Mouse (Mus musculus) lung, embryonic 15.5 days (tissue): ENCODE results near the gene D430041D05Rik. TPM values are rescaled to one million over a fixed set of nuclear protein-coding genes. Genes with fewer than 3 reads are reported as not detected.
A peak's percentile ranks its signal among the peaks of the same experiment; 100 is the strongest.

Experiments used
- ATAC-seq: fragments of 200-750 bp; cut with Nextera tagmentation; 2 replicates; pipeline ENCODE4 v1.8.0; 2017; ENCODE audit warnings: moderate number of reproducible peaks, borderline replicate concordance; ENCODE audit not compliant: low FRiP score, low TSS enrichment; ENCODE audit errors: extremely low read depth
- H3K27ac ChIP-seq: fragments of 300-500 bp; sonication (generic); 2 replicates; pipeline ENCODE4 v1.5.1; 2015; ENCODE audit warnings: moderate library complexity, mild to moderate bottlenecking, inconsistent platforms
- H3K27me3 ChIP-seq: fragments of 300-500 bp; sonication (generic); 2 replicates; pipeline ENCODE4 v1.6.1; 2015; ENCODE audit warnings: inconsistent platforms
- H3K36me3 ChIP-seq: fragments of 300-500 bp; sonication (generic); 2 replicates; pipeline ENCODE4 v1.6.1; 2015; ENCODE audit warnings: inconsistent platforms
- H3K4me1 ChIP-seq: fragments of 300-500 bp; sonication (generic); 2 replicates; pipeline ENCODE4 v1.6.1; 2015; ENCODE audit warnings: inconsistent platforms
- H3K4me2 ChIP-seq: fragments of 300-500 bp; sonication (generic); 2 replicates; pipeline ENCODE4 v1.6.1; 2015; ENCODE audit warnings: inconsistent platforms, mild to moderate bottlenecking, moderate library complexity
- H3K4me3 ChIP-seq: fragments of 300-500 bp; sonication (generic); 2 replicates; pipeline ENCODE4 v1.5.1; 2015; ENCODE audit warnings: mild to moderate bottlenecking, inconsistent platforms
- H3K9ac ChIP-seq: fragments of 300-500 bp; sonication (generic); 2 replicates; pipeline ENCODE4 v1.6.1; 2015; ENCODE audit warnings: inconsistent platforms
- H3K9me3 ChIP-seq: fragments of 300-500 bp; sonication (generic); 2 replicates; pipeline ENCODE4 v1.6.1; 2016; ENCODE audit warnings: inconsistent platforms
- WGBS: fragments of 180-500 bp; shearing (Covaris S2); methylation state at CpG from one replicate; pipeline ENCODE4 v1.1.7; 2015; 5-methylcytosine and 5-hydroxymethylcytosine counted together
- polyA plus RNA-seq: library from polyadenylated mRNA; unstranded; fragments of >200 nt; fragmentation: Nextera tagmentation; extraction: Ambion mirVana; gene quantifications from 2 replicates; pipeline ENCODE4 v1.2.1, GENCODE M21; 2015

Gene D430041D05Rik
- 1.3 TPM in 2 replicates for polyA plus RNA-seq

- peak within 1 kb of the TSS; percentile 57 for H3K4me3 ChIP-seq
- H3K36me3 ChIP-seq = no peaks in the 10 kb centered on the region
- peaks cover 67% of the 10 kb centered on the region for H3K27me3 ChIP-seq
- no peaks in the 10 kb centered on the region for H3K9me3 ChIP-seq
- ATAC-seq = no peak
- peak within 1 kb of the TSS; percentile 100 for H3K4me2 ChIP-seq
- no peak within 1 kb of the TSS for H3K27ac ChIP-seq
- H3K4me1 ChIP-seq = peaks cover 13% of the 10 kb centered on the region
- WGBS = 54% methylated on average over 4 of the region's 4 CpGs
- H3K9ac ChIP-seq = peak within 1 kb of the TSS; percentile 51
Observed at GRCm38 (mm10) chr2:104410963-104411545, at the start of gene D430041D05Rik. Gene D430041D05Rik (minus strand): TSS chr2:104411013.

- 33% methylated on average over 3 of the region's 3 CpGs for WGBS
- Histone ChIP-seq H3K4me2 (no peak overlapping the region), H3K4me1 (peaks cover 4% of the 10 kb centered on the region; the same call in 1 of the 2 replicates), H3K4me3 (no peak overlapping the region), H3K36me3 (0 out of 2 replicates have a peak, but pooled peaks cover 3% of the 10 kb centered on the region), H3K27ac (no peak overlapping the region), H3K27me3 (no peaks in the 10 kb centered on the region), H3K9ac (no peak overlapping the region), H3K9me3 (no peaks in the 10 kb centered on the region)
- ATAC-seq = no peak
Observed at GRCm38 (mm10) chr2:104460021-104460420, 49.2 kb upstream of the D430041D05Rik start.

DNA sequence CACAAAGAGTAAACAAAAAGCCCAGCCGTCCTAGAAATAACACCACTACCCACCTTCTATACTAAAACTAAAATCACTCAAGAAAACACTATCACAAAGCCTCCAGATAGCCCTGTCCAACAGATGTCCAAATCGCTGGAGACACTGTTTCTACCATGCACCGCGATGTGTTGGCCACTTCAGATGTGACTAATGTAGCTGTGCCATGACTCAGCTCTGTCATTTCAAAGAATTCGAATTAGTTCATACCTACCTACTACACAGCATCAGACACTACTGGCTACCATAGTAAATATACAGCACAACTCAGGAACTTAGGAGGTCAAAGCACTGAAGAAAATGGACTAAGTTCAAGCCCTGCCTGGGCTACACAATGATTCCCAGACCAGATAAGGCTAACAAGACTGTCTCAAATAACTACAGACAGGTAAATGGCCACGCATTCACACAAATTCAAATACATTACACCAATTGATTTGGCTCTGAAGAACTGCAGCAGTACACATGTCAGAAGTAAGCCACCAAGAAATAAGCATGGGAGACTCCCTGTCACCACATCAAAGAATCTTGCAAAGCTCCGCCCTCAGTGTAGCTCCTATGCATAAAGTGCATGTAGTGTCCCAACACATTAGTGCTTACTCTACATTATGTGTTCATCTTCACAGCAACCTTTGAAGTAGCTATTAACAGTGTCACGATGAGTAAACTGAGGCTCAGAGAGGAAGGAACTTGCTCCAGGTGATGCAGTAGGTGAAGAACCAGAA, 47.9 kb upstream of the D430041D05Rik start:
- H3K4me3 ChIP-seq = no peak overlapping the region
- no peaks in the 10 kb centered on the region for H3K9me3 ChIP-seq
- H3K9ac ChIP-seq = no peak overlapping the region
- 80% methylated on average over 8 of the region's 8 CpGs for WGBS
- no peak overlapping the region for H3K4me2 ChIP-seq
- H3K4me1 ChIP-seq = peaks cover 4% of the 10 kb centered on the region
- no peaks in the 10 kb centered on the region for H3K36me3 ChIP-seq
- no peaks in the 10 kb centered on the region for H3K27me3 ChIP-seq
- H3K27ac ChIP-seq = no peak overlapping the region
- ATAC-seq = no peak

DNA sequence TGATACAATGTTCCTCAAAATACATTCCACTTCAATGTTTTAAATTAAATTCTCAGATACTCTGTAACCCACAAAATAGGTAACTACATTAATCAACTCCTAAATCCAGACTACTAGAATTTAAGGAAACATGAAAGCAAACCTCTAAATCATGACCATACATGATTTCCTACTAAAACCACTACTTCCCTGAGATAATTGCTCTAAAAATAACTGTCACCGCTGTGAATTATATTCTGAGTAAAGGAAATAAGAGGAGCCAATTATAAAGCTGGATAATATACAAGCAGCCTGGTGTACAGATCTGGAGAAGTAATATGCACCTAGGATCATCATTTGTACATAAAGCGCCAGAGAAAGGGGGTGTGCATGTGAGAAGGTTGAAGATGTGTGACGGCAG, 46.3 kb upstream of the D430041D05Rik start:
- H3K4me3 ChIP-seq = no peak overlapping the region
- no peaks in the 10 kb centered on the region for H3K9me3 ChIP-seq
- 65% methylated on average over 3 of the region's 3 CpGs for WGBS
- H3K4me2 ChIP-seq = no peak overlapping the region
- H3K4me1 ChIP-seq = peaks cover 4% of the 10 kb centered on the region
- no peak overlapping the region for H3K9ac ChIP-seq
- H3K36me3 ChIP-seq = no peaks in the 10 kb centered on the region
- H3K27ac ChIP-seq = no peak overlapping the region
- H3K27me3 ChIP-seq = no peaks in the 10 kb centered on the region
- ATAC-seq = no peak

- no peak for ATAC-seq
- Histone ChIP-seq H3K9me3 (no peaks in the 10 kb centered on the region), H3K4me2 (no peak overlapping the region), H3K4me3 (no peak overlapping the region), H3K9ac (no peak overlapping the region), H3K27ac (no peak overlapping the region), H3K4me1 (peaks cover 21% of the 10 kb centered on the region), H3K36me3 (no peaks in the 10 kb centered on the region), H3K27me3 (no peaks in the 10 kb centered on the region)
- WGBS = 78% methylated on average over 3 of the region's 3 CpGs
Observed at GRCm38 (mm10) chr2:104450685-104451084, 39.9 kb upstream of the D430041D05Rik start.

DNA sequence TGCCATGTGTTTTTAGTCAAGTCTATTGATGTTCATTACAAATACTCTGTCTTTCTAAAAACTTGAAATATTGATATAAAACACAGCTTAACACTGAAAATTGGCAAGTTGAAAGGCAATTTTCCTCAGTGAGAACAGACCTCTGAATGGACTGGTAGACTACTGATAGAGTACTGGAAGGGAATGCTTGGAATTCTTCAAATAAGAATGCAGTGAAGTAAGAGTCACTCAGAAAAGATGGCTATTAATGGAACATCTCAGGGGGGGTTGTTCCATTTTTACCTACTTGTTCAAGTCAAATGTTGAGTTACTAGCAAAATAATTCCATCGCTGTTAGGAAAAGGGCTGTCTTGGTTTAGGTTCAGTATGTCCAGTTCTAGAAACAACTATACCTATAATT, 38.4 kb upstream of the D430041D05Rik start:
- WGBS = 83% methylated on average over 1 of the region's 1 CpGs
- no peak overlapping the region for H3K27ac ChIP-seq
- ATAC-seq = no peak

DNA sequence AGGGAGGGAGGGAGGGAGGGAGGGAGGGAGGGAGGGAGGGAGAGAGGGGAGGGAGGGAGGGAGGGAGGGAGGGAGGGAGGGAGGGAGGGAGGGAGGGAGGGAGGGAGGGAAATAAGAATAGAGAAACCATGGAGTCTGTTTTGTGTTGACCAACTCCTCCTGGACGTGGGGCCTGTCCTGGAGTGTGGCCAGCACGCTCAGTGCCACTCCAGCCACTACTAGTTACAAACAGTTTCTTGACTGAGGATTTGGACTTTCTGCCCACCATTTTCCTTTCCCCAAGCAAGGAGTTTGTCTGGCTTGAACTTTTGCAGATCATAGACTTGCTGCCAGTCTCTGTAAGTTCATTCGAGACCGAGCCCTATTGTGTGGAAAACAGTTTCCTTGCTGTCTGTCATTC, 37.4 kb upstream of the D430041D05Rik start:
- Histone ChIP-seq H3K4me1 (peaks cover 21% of the 10 kb centered on the region), H3K27ac (no peak overlapping the region), H3K9me3 (no peaks in the 10 kb centered on the region), H3K36me3 (no peaks in the 10 kb centered on the region), H3K9ac (no peak overlapping the region), H3K4me2 (no peak overlapping the region), H3K27me3 (no peaks in the 10 kb centered on the region), H3K4me3 (no peak overlapping the region)
- 78% methylated on average over 4 of the region's 4 CpGs for WGBS
- ATAC-seq = no peak

More for the DNA sequence above, 38.4 kb upstream of the D430041D05Rik start:
- H3K36me3 ChIP-seq = no peaks in the 10 kb centered on the region
- no peak overlapping the region for H3K4me3 ChIP-seq
- peaks cover 21% of the 10 kb centered on the region for H3K4me1 ChIP-seq
- H3K9me3 ChIP-seq = no peaks in the 10 kb centered on the region
- H3K9ac ChIP-seq = no peak overlapping the region
- no peak overlapping the region for H3K4me2 ChIP-seq
- H3K27me3 ChIP-seq = no peaks in the 10 kb centered on the region

DNA sequence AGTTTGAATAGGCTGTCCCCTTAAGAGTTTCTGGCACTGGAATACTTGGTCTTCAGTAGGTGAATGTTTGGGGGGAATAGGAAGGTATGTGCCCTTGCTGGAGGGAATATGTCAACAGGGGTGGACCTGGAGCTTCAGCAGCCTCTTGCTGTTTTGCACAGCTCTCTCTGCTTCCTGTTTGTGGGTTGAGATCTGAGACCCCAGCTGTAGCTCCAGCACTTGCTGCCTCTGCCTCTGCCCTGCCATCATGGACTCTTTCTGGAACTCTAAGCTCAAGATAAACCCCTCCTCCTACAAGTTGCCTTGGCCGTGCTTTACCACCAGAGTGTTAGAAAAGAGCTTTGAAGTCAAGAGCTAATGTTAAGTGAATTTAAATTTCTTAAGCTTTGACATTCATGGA, 35.2 kb upstream of the D430041D05Rik start:
- H3K27me3 ChIP-seq = no peaks in the 10 kb centered on the region
- H3K9ac ChIP-seq = no peak overlapping the region
- WGBS = 36% methylated on average over 1 of the region's 1 CpGs
- H3K4me1 ChIP-seq = peaks cover 16% of the 10 kb centered on the region
- no peak overlapping the region for H3K4me3 ChIP-seq
- H3K9me3 ChIP-seq = no peaks in the 10 kb centered on the region
- 0 out of 2 replicates have a peak, but pooled peaks cover 13% of the 10 kb centered on the region for H3K36me3 ChIP-seq
- H3K27ac ChIP-seq = no peak overlapping the region
- no peak overlapping the region for H3K4me2 ChIP-seq
- ATAC-seq = no peak

DNA sequence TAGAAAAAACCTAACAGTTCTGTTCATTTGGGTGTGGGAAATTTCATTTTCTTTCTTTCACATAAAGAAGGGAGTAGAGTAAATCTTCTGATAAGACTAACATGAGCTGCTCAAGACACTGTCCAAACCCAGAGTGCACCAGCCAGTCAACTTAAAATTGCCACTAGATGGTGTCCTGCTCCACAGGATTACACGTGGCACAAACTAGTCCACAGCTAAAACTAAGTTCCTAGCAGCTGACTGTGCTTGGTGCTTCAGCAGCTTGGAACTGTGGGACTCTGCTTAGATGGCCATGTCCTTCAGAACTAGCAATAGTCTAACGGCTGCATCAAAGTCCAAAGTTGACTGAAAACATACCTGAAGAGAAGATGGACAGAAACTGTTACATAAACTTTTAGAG, 34.0 kb upstream of the D430041D05Rik start:
- H3K4me1 ChIP-seq = peaks cover 12% of the 10 kb centered on the region
- no peak overlapping the region for H3K4me2 ChIP-seq
- WGBS = 33% methylated on average over 2 of the region's 2 CpGs
- H3K9me3 ChIP-seq = no peaks in the 10 kb centered on the region
- no peak overlapping the region for H3K4me3 ChIP-seq
- H3K27me3 ChIP-seq = no peaks in the 10 kb centered on the region
- H3K27ac ChIP-seq = no peak overlapping the region
- H3K36me3 ChIP-seq = 0 out of 2 replicates have a peak, but pooled peaks cover 13% of the 10 kb centered on the region
- peak; percentile 59; the same call in 1 of the 2 replicates for ATAC-seq
- no peak overlapping the region for H3K9ac ChIP-seq

GRCm38 (mm10) chr2:104442341-104442740, 31.5 kb upstream of the D430041D05Rik start:
- Histone ChIP-seq H3K4me2 (no peak overlapping the region), H3K27ac (no peak overlapping the region), H3K9me3 (no peaks in the 10 kb centered on the region), H3K4me1 (no peaks in the 10 kb centered on the region), H3K4me3 (no peak overlapping the region), H3K9ac (no peak overlapping the region), H3K36me3 (peaks cover 24% of the 10 kb centered on the region), H3K27me3 (no peaks in the 10 kb centered on the region)
- ATAC-seq = no peak
- 56% methylated on average over 4 of the region's 4 CpGs for WGBS

DNA sequence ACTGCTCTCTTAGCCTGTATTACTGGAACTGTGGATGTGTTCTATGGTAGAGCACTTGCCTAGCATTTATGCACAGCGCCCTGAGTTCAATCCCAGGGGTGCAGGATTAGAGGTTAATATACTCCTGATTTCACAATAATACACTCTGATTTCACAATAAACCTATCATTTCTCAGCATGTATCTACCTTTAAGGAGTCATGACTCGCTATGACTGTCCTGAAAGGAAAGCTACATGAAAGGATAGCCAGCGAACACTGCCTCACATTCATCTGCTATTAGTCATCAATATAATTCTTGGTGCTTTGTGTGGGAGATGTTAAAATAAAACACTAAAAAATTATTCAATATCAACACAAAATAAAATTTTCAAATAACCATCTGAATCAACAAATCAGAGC, 25.4 kb upstream of the D430041D05Rik start:
- Histone ChIP-seq H3K27ac (no peak overlapping the region), H3K27me3 (no peaks in the 10 kb centered on the region), H3K4me2 (no peak overlapping the region), H3K9me3 (no peaks in the 10 kb centered on the region), H3K4me3 (no peak overlapping the region), H3K4me1 (no peaks in the 10 kb centered on the region), H3K36me3 (peaks cover 56% of the 10 kb centered on the region), H3K9ac (no peak overlapping the region)
- no peak for ATAC-seq
- WGBS = 90% methylated on average over 3 of the region's 3 CpGs

DNA sequence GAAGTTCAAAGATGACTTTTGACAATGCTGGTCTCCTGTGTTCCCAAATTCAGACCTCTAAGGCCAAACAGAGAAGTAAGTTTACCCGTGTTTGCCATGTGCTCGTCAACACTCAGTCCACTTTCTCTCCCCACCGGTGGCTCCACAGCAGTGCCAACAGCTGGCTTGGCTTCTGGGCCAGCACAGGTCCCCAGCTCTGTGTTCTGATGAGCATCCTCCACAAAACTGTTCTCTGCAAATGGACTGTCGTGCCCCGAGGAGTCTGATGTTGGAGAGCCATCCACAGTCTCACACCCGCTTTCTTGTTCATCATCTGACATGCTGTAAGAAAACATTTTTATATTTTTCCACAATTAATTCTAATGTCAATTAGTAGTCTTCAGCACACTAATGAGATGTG, 20.3 kb upstream of the D430041D05Rik start:
- 84% methylated on average over 6 of the region's 6 CpGs for WGBS
- H3K36me3 ChIP-seq = peaks cover 52% of the 10 kb centered on the region
- ATAC-seq = no peak

More for the DNA sequence above, 20.3 kb upstream of the D430041D05Rik start:
- no peak overlapping the region for H3K4me3 ChIP-seq
- no peaks in the 10 kb centered on the region for H3K9me3 ChIP-seq
- no peak overlapping the region for H3K27ac ChIP-seq
- H3K4me1 ChIP-seq = no peaks in the 10 kb centered on the region
- H3K9ac ChIP-seq = no peak overlapping the region
- no peaks in the 10 kb centered on the region for H3K27me3 ChIP-seq
- H3K4me2 ChIP-seq = no peak overlapping the region
